Mouse (Mus musculus): ENCODE results near the gene Pik3cb. TPM values are rescaled to one million over a fixed set of nuclear protein-coding genes. Genes with fewer than 3 reads are reported as not detected.

Pik3cb gene
- polyA plus RNA-seq, 1 experiment, result 11.1 TPM

GRCm38 (mm10) chr9:99131951-99132470 is 8.4 kb downstream of the Pik3cb start:
- DNase-seq, result no peak
- no peak for TF ChIP-seq CTCF (IDR thresholded peaks at IDR 0.05; ENCODE audit: insufficient read depth, low read length)
- TF ChIP-seq POLR2A (IDR thresholded peaks at IDR 0.05; ENCODE audit: borderline replicate concordance, extremely low read depth, low read depth, low read length), result no peak
- 49% methylated on average over 3 of the region's 3 CpGs for WGBS
- Histone ChIP-seq H3K4me1 (ENCODE audit: control insufficient read depth, insufficient read depth, low read length) (peaks cover 16% of the 10 kb centered on the region), H3K4me3 (replicated peaks; ENCODE audit: extremely low read depth, low read depth, low read length) (no peak overlapping the region)

- no peak for DNase-seq
- TF ChIP-seq POLR2A (IDR thresholded peaks at IDR 0.05; ENCODE audit: borderline replicate concordance, extremely low read depth, low read depth, low read length), result no peak
- WGBS, result 80% methylated on average over 4 of the region's 4 CpGs
- H3K4me3 ChIP-seq (replicated peaks; ENCODE audit: extremely low read depth, low read depth, low read length), result no peak overlapping the region
- peaks cover 16% of the 10 kb centered on the region for H3K4me1 ChIP-seq (ENCODE audit: control insufficient read depth, insufficient read depth, low read length)
Measured at GRCm38 (mm10) chr9:99131119-99131518, 9.3 kb downstream of the Pik3cb start.

- 52% methylated on average over 7 of the region's 7 CpGs for WGBS
- peaks cover 16% of the 10 kb centered on the region for H3K4me1 ChIP-seq (ENCODE audit: control insufficient read depth, insufficient read depth, low read length)
- DNase-seq, result no peak
- no peak for TF ChIP-seq POLR2A (IDR thresholded peaks at IDR 0.05; ENCODE audit: borderline replicate concordance, extremely low read depth, low read depth, low read length)
- H3K4me3 ChIP-seq (replicated peaks; ENCODE audit: extremely low read depth, low read depth, low read length), result no peak overlapping the region
Measured at GRCm38 (mm10) chr9:99127578-99127977, 12.8 kb downstream of the Pik3cb start.

GRCm38 (mm10) chr9:99122749-99123148 is 17.7 kb downstream of the Pik3cb start:
- Histone ChIP-seq H3K4me1 (ENCODE audit: control insufficient read depth, insufficient read depth, low read length) (no peaks in the 10 kb centered on the region), H3K4me3 (replicated peaks; ENCODE audit: extremely low read depth, low read depth, low read length) (no peak overlapping the region)
- TF ChIP-seq CTCF (IDR thresholded peaks at IDR 0.05; ENCODE audit: insufficient read depth, low read length), result no peak
- TF ChIP-seq POLR2A (IDR thresholded peaks at IDR 0.05; ENCODE audit: borderline replicate concordance, extremely low read depth, low read depth, low read length), result no peak
- 45% methylated on average over 4 of the region's 4 CpGs for WGBS
- no peak for DNase-seq

- H3K4me3 ChIP-seq (replicated peaks; ENCODE audit: extremely low read depth, low read depth, low read length), result no peak overlapping the region
- 72% methylated on average over 12 of the region's 12 CpGs for WGBS
- TF ChIP-seq CTCF (IDR thresholded peaks at IDR 0.05; ENCODE audit: insufficient read depth, low read length) (no peak), POLR2A (IDR thresholded peaks at IDR 0.05; ENCODE audit: borderline replicate concordance, extremely low read depth, low read depth, low read length) (no peak)
- DNase-seq, result no peak
- H3K4me1 ChIP-seq (ENCODE audit: control insufficient read depth, insufficient read depth, low read length), result peaks cover 5% of the 10 kb centered on the region; the same call in 1 of the 2 replicates
Measured at GRCm38 (mm10) chr9:99112409-99112808, 28.0 kb downstream of the Pik3cb start.

GRCm38 (mm10) chr9:99111085-99111484 is 29.3 kb downstream of the Pik3cb start:
- Histone ChIP-seq H3K4me1 (ENCODE audit: control insufficient read depth, insufficient read depth, low read length) (peaks cover 5% of the 10 kb centered on the region; the same call in 1 of the 2 replicates), H3K4me3 (replicated peaks; ENCODE audit: extremely low read depth, low read depth, low read length) (no peak overlapping the region)
- DNase-seq, result no peak
- 43% methylated on average over 1 of the region's 1 CpGs for WGBS
- TF ChIP-seq CTCF (IDR thresholded peaks at IDR 0.05; ENCODE audit: insufficient read depth, low read length) (no peak), POLR2A (IDR thresholded peaks at IDR 0.05; ENCODE audit: borderline replicate concordance, extremely low read depth, low read depth, low read length) (no peak)

- WGBS, result 70% methylated on average over 5 of the region's 5 CpGs
Measured at GRCm38 (mm10) chr9:99110213-99110612, 30.2 kb downstream of the Pik3cb start.

GRCm38 (mm10) chr9:99109585-99109984 is 30.8 kb downstream of the Pik3cb start:
- WGBS, result 71% methylated on average over 3 of the region's 3 CpGs
- Histone ChIP-seq H3K4me1 (ENCODE audit: control insufficient read depth, insufficient read depth, low read length) (peaks cover 5% of the 10 kb centered on the region; the same call in 1 of the 2 replicates), H3K4me3 (replicated peaks; ENCODE audit: extremely low read depth, low read depth, low read length) (no peak overlapping the region)
- DNase-seq, result no peak
- TF ChIP-seq CTCF (IDR thresholded peaks at IDR 0.05; ENCODE audit: insufficient read depth, low read length), result no peak
- TF ChIP-seq POLR2A (IDR thresholded peaks at IDR 0.05; ENCODE audit: borderline replicate concordance, extremely low read depth, low read depth, low read length), result no peak

More at GRCm38 (mm10) chr9:99110213-99110612, 30.2 kb downstream of the Pik3cb start:
- Histone ChIP-seq H3K4me1 (ENCODE audit: control insufficient read depth, insufficient read depth, low read length) (peaks cover 5% of the 10 kb centered on the region; the same call in 1 of the 2 replicates), H3K4me3 (replicated peaks; ENCODE audit: extremely low read depth, low read depth, low read length) (no peak overlapping the region)
- TF ChIP-seq POLR2A (IDR thresholded peaks at IDR 0.05; ENCODE audit: borderline replicate concordance, extremely low read depth, low read depth, low read length) (no peak), CTCF (IDR thresholded peaks at IDR 0.05; ENCODE audit: insufficient read depth, low read length) (no peak)
- no peak for DNase-seq

GRCm38 (mm10) chr9:99104449-99104848 is 36.0 kb downstream of the Pik3cb start:
- Histone ChIP-seq H3K4me1 (ENCODE audit: control insufficient read depth, insufficient read depth, low read length) (peaks cover 3% of the 10 kb centered on the region), H3K4me3 (replicated peaks; ENCODE audit: extremely low read depth, low read depth, low read length) (no peak overlapping the region)
- TF ChIP-seq CTCF (IDR thresholded peaks at IDR 0.05; ENCODE audit: insufficient read depth, low read length) (no peak), POLR2A (IDR thresholded peaks at IDR 0.05; ENCODE audit: borderline replicate concordance, extremely low read depth, low read depth, low read length) (no peak)
- 91% methylated on average over 2 of the region's 2 CpGs for WGBS
- no peak for DNase-seq

GRCm38 (mm10) chr9:99103865-99104264 is 36.6 kb downstream of the Pik3cb start:
- Histone ChIP-seq H3K4me1 (ENCODE audit: control insufficient read depth, insufficient read depth, low read length) (no peaks in the 10 kb centered on the region; the same call in 1 of the 2 replicates), H3K4me3 (replicated peaks; ENCODE audit: extremely low read depth, low read depth, low read length) (no peak overlapping the region)
- TF ChIP-seq CTCF (IDR thresholded peaks at IDR 0.05; ENCODE audit: insufficient read depth, low read length) (no peak), POLR2A (IDR thresholded peaks at IDR 0.05; ENCODE audit: borderline replicate concordance, extremely low read depth, low read depth, low read length) (no peak)
- WGBS, result 56% methylated on average over 3 of the region's 3 CpGs
- no peak for DNase-seq
